11 mouse cellular contexts compared by ENCODE assay signal in genomic region chr1:88215466-88216380, GRCm38 (mm10). TPM values are rescaled to one million over a fixed set of nuclear protein-coding genes. Genes with fewer than 3 reads are reported as not detected.
DNase-seq lines count a peak whose midpoint lies in the region; ATAC-seq lines count a peak whose summit lies in the region.
"Had no signal": no experiment of that assay in that cellular context is flagged by ENCODE, and none has a peak within 500 bp of the region (broad histone marks: within the 10 kb centered on the region; RNA-seq: fewer than 3 reads in every experiment).

No protein-coding gene starts in this region.

- 0 out of 2 replicates have a peak, but pooled peaks have one; percentile 8 for ATAC-seq in hindbrain, embryonic 13.5 days (ENCODE audit: low FRiP score)
- ATAC-seq in hindbrain, embryonic 16.5 days, result no peak

- peak; percentile 9 for DNase-seq in testis, postnatal 14 days (ENCODE audit: low spot score)
- DNase-seq in testis, postnatal 10 days (ENCODE audit: low spot score), result no peak
- DNase-seq in embryo, embryonic 10 days (ENCODE audit: low spot score), result peak; percentile 11
- peak; percentile 26 for DNase-seq in yolk sac, embryonic 10.5 days (ENCODE audit: low spot score)
- DNase-seq in layer of hippocampus, adult 8-10 months (ENCODE audit: low spot score in 2 of 2), result no peak
- DNase-seq: right cerebral cortex, postnatal 4 days had no signal

- no peaks in the 10 kb centered on the region for H3K36me3 ChIP-seq in hindbrain, embryonic 13.5 days
- no peaks in the 10 kb centered on the region for H3K36me3 ChIP-seq in hindbrain, embryonic 16.5 days (ENCODE audit: control insufficient read depth, insufficient read depth, low read length)
- H3K36me3 ChIP-seq: liver, embryonic 15.5 days had no signal

- H3K9me3 ChIP-seq in hindbrain, embryonic 13.5 days, result peaks cover 62% of the 10 kb centered on the region
- peaks cover 61% of the 10 kb centered on the region for H3K9me3 ChIP-seq in hindbrain, embryonic 16.5 days (ENCODE audit: control insufficient read depth, low read length)

- H3K9ac ChIP-seq in hindbrain, embryonic 13.5 days, result no peak overlapping the region
- no peak overlapping the region for H3K9ac ChIP-seq in hindbrain, embryonic 16.5 days (ENCODE audit: low read depth, low read length)
- H3K9ac ChIP-seq: liver, embryonic 15.5 days had no signal

- no peak overlapping the region for H3K4me2 ChIP-seq in hindbrain, embryonic 13.5 days
- H3K4me2 ChIP-seq in hindbrain, embryonic 16.5 days (ENCODE audit: low read length), result no peak overlapping the region
- H3K4me2 ChIP-seq: liver, embryonic 15.5 days had no signal

- H3K4me1 ChIP-seq in hindbrain, embryonic 13.5 days (replicated peaks), result no peaks in the 10 kb centered on the region
- no peaks in the 10 kb centered on the region for H3K4me1 ChIP-seq in hindbrain, embryonic 16.5 days (ENCODE audit: control insufficient read depth, insufficient read depth, low read depth, low read length)
- H3K4me1 ChIP-seq: liver, embryonic 15.5 days had no signal

- 68% methylated on average over 10 of the region's 10 CpGs for WGBS in hindbrain, embryonic 13.5 days
- WGBS in hindbrain, embryonic 16.5 days, result 70% methylated on average over 10 of the region's 10 CpGs

- H3K27me3 ChIP-seq in hindbrain, embryonic 13.5 days, result no peaks in the 10 kb centered on the region
- H3K27me3 ChIP-seq in hindbrain, embryonic 16.5 days (replicated peaks; ENCODE audit: control insufficient read depth, insufficient read depth, low read length), result no peaks in the 10 kb centered on the region
- H3K27me3 ChIP-seq: liver, embryonic 15.5 days had no signal

- H3K27ac ChIP-seq in hindbrain, embryonic 13.5 days, result no peak overlapping the region
- no peak overlapping the region for H3K27ac ChIP-seq in hindbrain, embryonic 16.5 days (ENCODE audit: low read depth, low read length)
- H3K27ac ChIP-seq: liver, embryonic 15.5 days had no signal

- H3K4me3 ChIP-seq in hindbrain, embryonic 13.5 days, result no peak overlapping the region
- H3K4me3 ChIP-seq in hindbrain, embryonic 16.5 days (ENCODE audit: low read length), result no peak overlapping the region
- H3K4me3 ChIP-seq: liver, embryonic 15.5 days; myocyte had no signal

RNA-seq across cellular contexts. Expression of gene Ugt1a1, which starts 4.0 kb away (rescaled TPM):
- polyA plus RNA-seq in hindbrain, embryonic 13.5 days (2015; fragmentation: Nextera tagmentation; extraction: Ambion mirVana), result not detected in 2 replicates
- not detected in 2 replicates for polyA plus RNA-seq in hindbrain, embryonic 16.5 days (2015; fragmentation: Nextera tagmentation; extraction: Ambion mirVana)
- total RNA-seq in layer of hippocampus, adult 8-10 months (2022), result not detected
- total RNA-seq: hematopoietic stem cell, adult 5-6 weeks had no signal
- polyA plus RNA-seq: myocyte had no signal

RNA-seq across cellular contexts. Expression of gene Dnajb3, which starts 10.1 kb away (rescaled TPM):
- polyA plus RNA-seq in hindbrain, embryonic 13.5 days (2015; fragmentation: Nextera tagmentation; extraction: Ambion mirVana), result 15.6 and 15.8 TPM in 2 replicates
- 11.6 and 12.1 TPM in 2 replicates for polyA plus RNA-seq in hindbrain, embryonic 16.5 days (2015; fragmentation: Nextera tagmentation; extraction: Ambion mirVana)
- total RNA-seq in layer of hippocampus, adult 8-10 months (2022), result 1 to 10 TPM; 1.7 to 3.7 (median 2.6) TPM
- total RNA-seq: hematopoietic stem cell, adult 5-6 weeks had no signal
- polyA plus RNA-seq: myocyte had no signal

RNA-seq across cellular contexts. Expression of gene Mroh2a, which starts 11.1 kb away (rescaled TPM):
- 0.66 and 0.79 TPM in 2 replicates for polyA plus RNA-seq in hindbrain, embryonic 13.5 days (2015; fragmentation: Nextera tagmentation; extraction: Ambion mirVana)
- polyA plus RNA-seq in hindbrain, embryonic 16.5 days (2015; fragmentation: Nextera tagmentation; extraction: Ambion mirVana), result 0.45 and 0.54 TPM in 2 replicates
- total RNA-seq in layer of hippocampus, adult 8-10 months (2022), result under 1 TPM in 2 of 4 experiments, not detected in 2; 0.06 to 0.16 TPM

RNA-seq across cellular contexts. Expression of gene Ugt1a2, which starts 15.3 kb away (rescaled TPM):
- not detected in 2 replicates for polyA plus RNA-seq in hindbrain, embryonic 13.5 days (2015; fragmentation: Nextera tagmentation; extraction: Ambion mirVana)
- 0.07 TPM in 1 of 2 replicates, not detected in the other for polyA plus RNA-seq in hindbrain, embryonic 16.5 days (2015; fragmentation: Nextera tagmentation; extraction: Ambion mirVana)
- total RNA-seq in layer of hippocampus, adult 8-10 months (2022), result under 1 TPM in 1 of 4 experiments, not detected in 3; 0.53 TPM
- total RNA-seq: hematopoietic stem cell, adult 5-6 weeks had no signal

RNA-seq across cellular contexts. Expression of gene Ugt1a5, which starts 49.9 kb away (rescaled TPM):
- not detected in 2 replicates for polyA plus RNA-seq in hindbrain, embryonic 13.5 days (2015; fragmentation: Nextera tagmentation; extraction: Ambion mirVana)
- not detected in 2 replicates for polyA plus RNA-seq in hindbrain, embryonic 16.5 days (2015; fragmentation: Nextera tagmentation; extraction: Ambion mirVana)
- total RNA-seq in layer of hippocampus, adult 8-10 months (2022), result under 1 TPM in 1 of 4 experiments, not detected in 3; 0.65 TPM
- polyA plus RNA-seq: liver, embryonic 15.5 days; myocyte had no signal

Comparison
In these comparisons a context has a peak if more than half of its experiments do, and no peak if none do; other contexts are left out.
1. DNase-seq: peak in testis, postnatal 14 days (single experiment), embryo, embryonic 10 days (single experiment) and yolk sac, embryonic 10.5 days (single experiment); none in testis, postnatal 10 days (single experiment) and layer of hippocampus, adult 8-10 months (0 of 2).